Mouse (Mus musculus): ENCODE measurements around the gene Flcn.
A peak's percentile ranks its signal among the peaks of the same experiment; 100 is the strongest.

Flcn gene

GRCm38 (mm10) chr11:59805256-59805655 is 4.6 kb downstream of the Flcn start:
- DNase-seq (ENCODE audit: low read depth, low spot score) = no peak

- no peak for DNase-seq (ENCODE audit: low read depth, low spot score)
These were observed 5.3 kb downstream of the Flcn start for GRCm38 (mm10) chr11:59804409-59805110.

- DNase-seq (ENCODE audit: low read depth, low spot score) = no peak
These were observed 6.3 kb downstream of the Flcn start for GRCm38 (mm10) chr11:59803516-59803915.

- DNase-seq (ENCODE audit: low read depth, low spot score) = no peak
These were observed 7.9 kb downstream of the Flcn start for GRCm38 (mm10) chr11:59801881-59802280.

- peak; percentile 67 for DNase-seq (ENCODE audit: low read depth, low spot score)
These were observed 9.4 kb downstream of the Flcn start for GRCm38 (mm10) chr11:59800412-59800811.

GRCm38 (mm10) chr11:59793390-59793789 is 16.4 kb downstream of the Flcn start:
- no peak for DNase-seq (ENCODE audit: low read depth, low spot score)

GRCm38 (mm10) chr11:59789311-59789710 is 20.5 kb downstream of the Flcn start:
- no peak for DNase-seq (ENCODE audit: low read depth, low spot score)

- peak; percentile 92 for DNase-seq (ENCODE audit: low read depth, low spot score)
These were observed 22.5 kb downstream of the Flcn start, which contains the start of gene Pld6 for GRCm38 (mm10) chr11:59787199-59787781. Gene Pld6 (minus strand): TSS chr11:59787645.

GRCm38 (mm10) chr11:59786444-59787198 is 23.2 kb downstream of the Flcn start:
- peak; percentile 68 for DNase-seq (ENCODE audit: low read depth, low spot score)

GRCm38 (mm10) chr11:59783591-59783990 is 26.2 kb downstream of the Flcn start:
- no peak for DNase-seq (ENCODE audit: low read depth, low spot score)

- peak; percentile 69 for DNase-seq (ENCODE audit: low read depth, low spot score)
These were observed 27.7 kb downstream of the Flcn start for GRCm38 (mm10) chr11:59782091-59782590.

- no peak for DNase-seq (ENCODE audit: low read depth, low spot score)
These were observed 29.6 kb downstream of the Flcn start for GRCm38 (mm10) chr11:59780241-59780640.

- no peak for DNase-seq (ENCODE audit: low read depth, low spot score)
These were observed 30.4 kb downstream of the Flcn start for GRCm38 (mm10) chr11:59779406-59779805.

- no peak for DNase-seq (ENCODE audit: low read depth, low spot score)
These were observed 31.0 kb downstream of the Flcn start for GRCm38 (mm10) chr11:59778874-59779223.

GRCm38 (mm10) chr11:59778181-59778873 is 31.5 kb downstream of the Flcn start:
- peak; percentile 91 for DNase-seq (ENCODE audit: low read depth, low spot score)

GRCm38 (mm10) chr11:59777259-59777658 is 32.6 kb downstream of the Flcn start:
- no peak for DNase-seq (ENCODE audit: low read depth, low spot score)

- no peak for DNase-seq (ENCODE audit: low read depth, low spot score)
These were observed 34.2 kb downstream of the Flcn start for GRCm38 (mm10) chr11:59775435-59776148.

- DNase-seq (ENCODE audit: low read depth, low spot score) = no peak
These were observed 35.3 kb downstream of the Flcn start for GRCm38 (mm10) chr11:59774522-59774921.

- no peak for DNase-seq (ENCODE audit: low read depth, low spot score)
These were observed 36.9 kb downstream of the Flcn start for GRCm38 (mm10) chr11:59772902-59773301.

- DNase-seq (ENCODE audit: low read depth, low spot score) = no peak
These were observed 37.5 kb downstream of the Flcn start for GRCm38 (mm10) chr11:59772291-59772690.

- DNase-seq (ENCODE audit: low read depth, low spot score) = no peak
These were observed 39.1 kb downstream of the Flcn start for GRCm38 (mm10) chr11:59770753-59771152.

Data from R1 (cell line).